Comparison of ENCODE assay signal across 9 mouse cellular contexts in the genomic region with DNA sequence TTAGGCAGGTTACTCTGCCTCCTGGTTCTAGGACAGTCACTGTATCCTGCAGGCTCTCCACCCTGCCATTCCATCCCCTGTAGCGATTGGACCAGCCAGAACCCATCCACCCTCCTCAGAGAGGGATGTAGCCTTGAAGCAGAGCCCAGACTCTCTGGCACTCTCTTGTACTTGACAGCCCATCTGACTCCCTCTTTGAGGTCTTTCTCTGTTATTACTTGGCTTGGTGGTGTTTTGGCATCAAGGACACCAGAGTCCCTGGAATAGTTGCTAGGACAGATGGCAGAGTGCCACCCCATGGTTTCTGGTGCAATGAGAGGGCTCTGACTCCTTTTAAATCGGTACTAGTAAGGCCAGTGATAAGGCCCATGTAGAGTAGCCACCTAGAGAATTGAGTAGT. TPM values are rescaled to one million over a fixed set of nuclear protein-coding genes. Genes with fewer than 3 reads are reported as not detected.
A peak's percentile ranks its signal among the peaks of the same experiment; 100 is the strongest.
DNase-seq lines count a peak whose midpoint lies in the region; ATAC-seq lines count a peak whose summit lies in the region.
"Had no signal": no experiment of that assay in that cellular context is flagged by ENCODE, and none has a peak within 500 bp of the region (broad histone marks: within the 10 kb centered on the region; RNA-seq: fewer than 3 reads in every experiment).

No protein-coding gene starts in this region.

- H3K4me2 ChIP-seq in forebrain, embryonic 14.5 days (ENCODE audit: low read length): no peak overlapping the region
- no peak overlapping the region for H3K4me2 ChIP-seq in forebrain, embryonic 13.5 days

- intact Hi-C loops in left cerebral cortex, postnatal 10 days (cut with DNase I): no loop called here

- no peaks in the 10 kb centered on the region for H3K27me3 ChIP-seq in forebrain, embryonic 14.5 days (replicated peaks; ENCODE audit: control insufficient read depth, insufficient read depth, low read length)
- H3K27me3 ChIP-seq in forebrain, embryonic 13.5 days: no peaks in the 10 kb centered on the region

- H3K27ac ChIP-seq in forebrain, embryonic 14.5 days (ENCODE audit: low read depth, low read length): no peak overlapping the region
- H3K27ac ChIP-seq in forebrain, embryonic 13.5 days: no peak overlapping the region
- H3K27ac ChIP-seq: macrophage had no signal

- DNase-seq in forebrain, embryonic 14.5 days (ENCODE audit: low spot score): peak; percentile 36
- DNase-seq in left cerebral cortex, postnatal 10 days (ENCODE audit: extremely low spot score in 1 of 2, low spot score in 2 of 2): peak; percentile 42 to 48
- DNase-seq in left cerebral cortex, adult 18-20 months (ENCODE audit: low spot score in 2 of 2): no peak
- peak; percentile 34 for DNase-seq in brain, embryonic 18.5 days (ENCODE audit: low read depth, low spot score)
- DNase-seq in layer of hippocampus, postnatal 10 days (ENCODE audit: low spot score in 2 of 2): peak; percentile 62 to 72
- DNase-seq in testis, postnatal 14 days (ENCODE audit: low spot score): no peak
- no peak for DNase-seq in B cell, adult 2 months

- no peak overlapping the region for H3K4me3 ChIP-seq in forebrain, embryonic 14.5 days (ENCODE audit: low read depth, low read length)
- H3K4me3 ChIP-seq in forebrain, embryonic 13.5 days: no peak overlapping the region

- no peaks in the 10 kb centered on the region for H3K4me1 ChIP-seq in forebrain, embryonic 14.5 days (ENCODE audit: control insufficient read depth, insufficient read depth, low read length)
- 0 out of 2 replicates have a peak, but pooled peaks cover 6% of the 10 kb centered on the region for H3K4me1 ChIP-seq in forebrain, embryonic 13.5 days

- H3K9me3 ChIP-seq in forebrain, embryonic 14.5 days (replicated peaks; ENCODE audit: control insufficient read depth, low read length): no peaks in the 10 kb centered on the region
- H3K9me3 ChIP-seq in forebrain, embryonic 13.5 days (replicated peaks): peaks cover 9% of the 10 kb centered on the region; the same call in 1 of the 2 replicates

- peaks cover 28% of the 10 kb centered on the region for H3K36me3 ChIP-seq in forebrain, embryonic 14.5 days (ENCODE audit: control insufficient read depth, insufficient read depth, low read length)
- H3K36me3 ChIP-seq in forebrain, embryonic 13.5 days (ENCODE audit: poor library complexity, severe bottlenecking): peaks cover 39% of the 10 kb centered on the region

- H3K9ac ChIP-seq in forebrain, embryonic 14.5 days (ENCODE audit: low read length): no peak overlapping the region
- H3K9ac ChIP-seq in forebrain, embryonic 13.5 days: no peak overlapping the region

- ATAC-seq in forebrain, embryonic 14.5 days: no peak
- ATAC-seq in forebrain, embryonic 13.5 days: no peak

- 77% methylated on average over 2 of the region's 2 CpGs for whole genome bisulfite sequencing in forebrain, embryonic 14.5 days
- 88% methylated on average over 2 of the region's 2 CpGs for WGBS in forebrain, embryonic 13.5 days

RNA-seq across cellular contexts. Expression of a gene that starts 17.3 kb away (rescaled TPM):
- polyA plus RNA-seq in forebrain, embryonic 14.5 days (2014; fragmentation: Nextera tagmentation; extraction: Ambion mirVana): 6.1 and 6.4 TPM in 2 replicates
- 2.6 and 3.0 TPM in 2 replicates for polyA plus RNA-seq in forebrain, embryonic 13.5 days (2015; fragmentation: Nextera tagmentation; extraction: Ambion mirVana)
- 1 to 10 TPM; 1.1 TPM for total RNA-seq in left cerebral cortex, postnatal 10 days (2021)
- total RNA-seq in left cerebral cortex, adult 18-20 months (2021): 1 to 10 TPM in 1 of 2 experiments, under 1 TPM in 1; 0.56 to 1.0 TPM
- 1 to 10 TPM; 1.5 to 2.4 TPM for total RNA-seq in layer of hippocampus, postnatal 10 days (2021)
- polyA plus RNA-seq: macrophage had no signal

RNA-seq across cellular contexts. Expression of a gene that starts 27.9 kb away (rescaled TPM):
- polyA plus RNA-seq in forebrain, embryonic 14.5 days (2014; fragmentation: Nextera tagmentation; extraction: Ambion mirVana): 59.8 and 65.3 TPM in 2 replicates
- 40.5 and 40.9 TPM in 2 replicates for polyA plus RNA-seq in forebrain, embryonic 13.5 days (2015; fragmentation: Nextera tagmentation; extraction: Ambion mirVana)
- total RNA-seq in left cerebral cortex, postnatal 10 days (2021): 10 to 100 TPM; 75.3 to 79.3 TPM
- total RNA-seq in left cerebral cortex, adult 18-20 months (2021): 10 to 100 TPM; 78.7 to 84.1 TPM
- total RNA-seq in layer of hippocampus, postnatal 10 days (2021): 10 to 100 TPM; 71.7 to 75.3 TPM

RNA-seq across cellular contexts. Expression of a gene that starts 44.6 kb away (rescaled TPM):
- polyA plus RNA-seq in forebrain, embryonic 14.5 days (2014; fragmentation: Nextera tagmentation; extraction: Ambion mirVana): 1.8 TPM in 1 of 2 replicates, not detected in the other
- polyA plus RNA-seq in forebrain, embryonic 13.5 days (2015; fragmentation: Nextera tagmentation; extraction: Ambion mirVana): not detected in 2 replicates
- total RNA-seq in left cerebral cortex, postnatal 10 days (2021): not detected
- not detected for total RNA-seq in left cerebral cortex, adult 18-20 months (2021)
- total RNA-seq in layer of hippocampus, postnatal 10 days (2021): 1 to 10 TPM; 1.5 to 1.8 TPM
- polyA plus RNA-seq: macrophage had no signal

Comparison
In these comparisons a context has a peak if more than half of its experiments do, and no peak if none do; other contexts are left out.
1. DNase-seq: peak in forebrain, embryonic 14.5 days (single experiment), left cerebral cortex, postnatal 10 days (2 of 2), brain, embryonic 18.5 days (single experiment) and layer of hippocampus, postnatal 10 days (2 of 2); none in left cerebral cortex, adult 18-20 months (0 of 2), testis, postnatal 14 days (single experiment) and B cell, adult 2 months (0 of 2).